Mouse (Mus musculus): ENCODE results near the gene Osbpl8. TPM values are rescaled to one million over a fixed set of nuclear protein-coding genes. Genes with fewer than 3 reads are reported as not detected.

The Osbpl8 gene
- total and polyA plus RNA-seq, 3 experiments, result 8.4 to 517 (median 69.9) TPM

DNA sequence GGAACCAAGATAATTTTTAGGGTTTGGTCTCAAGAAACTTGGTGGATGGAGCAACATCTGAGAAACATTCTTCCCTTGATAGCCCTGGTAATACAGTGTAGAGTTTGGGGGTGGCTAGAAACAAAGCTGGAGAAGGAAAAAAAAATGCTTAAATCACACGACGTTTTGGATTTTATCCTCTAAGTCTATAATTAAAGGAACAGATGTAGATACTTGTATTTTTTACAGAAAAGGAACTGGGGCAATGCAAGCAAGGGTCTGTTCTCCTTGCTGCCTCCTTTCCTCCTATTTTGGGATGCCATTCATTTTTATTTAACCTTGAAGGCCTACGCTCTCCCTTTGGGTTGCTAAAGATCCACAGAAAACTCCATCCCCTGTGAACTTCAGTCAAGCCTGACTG, 151.4 kb downstream of the Osbpl8 start:
- H3K27me3 ChIP-seq (ENCODE audit: insufficient read depth, low read length), result peaks cover 22% of the 10 kb centered on the region
- ATAC-seq (ENCODE audit: extremely low read depth, insufficient number of reproducible peaks, low FRiP score, poor library complexity, severe bottlenecking), result no peak

DNA sequence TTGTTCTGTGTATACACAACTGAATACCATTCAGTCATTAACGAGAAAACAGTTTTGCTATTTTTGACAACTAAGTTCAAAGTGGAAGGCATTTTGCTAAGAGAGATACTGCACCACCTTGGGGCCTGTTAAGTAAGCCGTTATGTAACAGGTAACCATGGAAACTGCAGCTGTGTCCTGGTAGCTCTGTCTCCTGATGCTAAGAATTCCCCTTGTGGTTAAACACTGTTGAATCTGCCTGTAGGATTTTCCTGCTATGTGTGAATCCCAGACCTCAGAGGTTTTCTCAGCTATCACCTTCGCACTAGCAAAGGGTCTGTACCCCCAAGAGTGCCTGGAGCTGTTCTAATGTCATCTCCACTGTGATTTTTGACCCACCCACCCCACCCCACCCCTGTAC, 153.5 kb downstream of the Osbpl8 start:
- no peak for TF ChIP-seq TAL1 (conservative IDR thresholded peaks at IDR 0.05; ENCODE audit: low read depth, low read length)
- no peak for TF ChIP-seq GATA2 (IDR thresholded peaks at IDR 0.05; ENCODE audit: borderline replicate concordance, low read depth, low read length)
- TF ChIP-seq POLR2AphosphoS5 (IDR thresholded peaks at IDR 0.05; ENCODE audit: insufficient replicate concordance, low read depth, low read length), result no peak
- no peak for TF ChIP-seq GATA1 (IDR thresholded peaks at IDR 0.05; ENCODE audit: borderline replicate concordance, low read length)
- TF ChIP-seq CTCF (IDR thresholded peaks at IDR 0.05; ENCODE audit: low read depth, low read length), result no peak
- ATAC-seq (ENCODE audit: extremely low read depth, insufficient number of reproducible peaks, low FRiP score, poor library complexity, severe bottlenecking), result no peak

More for the DNA sequence above, 151.4 kb downstream of the Osbpl8 start:
- TF ChIP-seq CTCF (IDR thresholded peaks at IDR 0.05; ENCODE audit: low read depth, low read length) (no peak), GATA1 (IDR thresholded peaks at IDR 0.05; ENCODE audit: borderline replicate concordance, low read length) (no peak), TAL1 (conservative IDR thresholded peaks at IDR 0.05; ENCODE audit: low read depth, low read length) (no peak), GATA2 (IDR thresholded peaks at IDR 0.05; ENCODE audit: borderline replicate concordance, low read depth, low read length) (no peak), POLR2AphosphoS5 (IDR thresholded peaks at IDR 0.05; ENCODE audit: insufficient replicate concordance, low read depth, low read length) (no peak)
- Histone ChIP-seq H3K36me3 (replicated peaks) (no peaks in the 10 kb centered on the region), H3K4me3 (ENCODE audit: low read depth, low read length) (no peak overlapping the region), H3K9me3 (replicated peaks) (peaks cover 3% of the 10 kb centered on the region; the same call in 1 of the 2 replicates), H3K4me1 (ENCODE audit: insufficient read depth, low read depth, low read length) (peaks cover 4% of the 10 kb centered on the region)
- DNase-seq (ENCODE audit: low spot score), result no peak

DNA sequence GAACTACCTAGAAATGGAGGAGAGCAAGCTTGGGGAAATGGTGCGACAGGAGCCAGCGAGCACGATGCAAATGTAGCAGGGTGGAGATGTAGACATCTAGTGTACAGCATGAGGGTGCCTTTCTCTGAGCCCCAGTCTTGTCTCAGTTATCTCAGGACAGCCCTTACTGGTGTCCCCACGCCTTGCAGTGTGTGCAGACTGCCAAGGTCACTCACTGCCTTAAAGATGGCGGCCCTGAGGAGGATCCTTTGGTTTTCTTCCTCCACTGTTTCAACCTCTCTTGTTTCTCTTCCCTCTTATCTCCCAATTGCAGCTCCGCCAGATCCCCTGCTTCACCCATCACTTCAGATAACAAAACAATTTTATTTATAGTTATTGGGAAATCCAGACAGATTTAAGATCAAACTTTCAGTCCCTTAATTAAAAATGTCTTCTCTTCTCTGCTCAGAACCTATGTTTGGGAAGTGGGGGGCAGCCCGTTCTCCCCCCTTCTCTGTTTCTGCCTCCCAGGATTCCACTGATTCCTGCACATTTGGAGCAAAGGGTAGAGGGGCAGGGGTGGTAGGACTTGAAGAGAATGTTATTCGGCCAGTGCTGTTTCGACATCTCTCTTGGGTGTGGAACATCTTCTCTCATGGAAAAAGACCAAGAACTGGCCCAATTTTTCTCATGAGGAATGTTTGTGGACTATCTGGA, 154.4 kb downstream of the Osbpl8 start:
- no peak overlapping the region for H3K4me3 ChIP-seq (ENCODE audit: low read depth, low read length)
- H3K9me3 ChIP-seq (replicated peaks), result peaks cover 3% of the 10 kb centered on the region; the same call in 1 of the 2 replicates
- H3K27me3 ChIP-seq (ENCODE audit: insufficient read depth, low read length), result peaks cover 12% of the 10 kb centered on the region
- DNase-seq (ENCODE audit: low spot score), result no peak
- no peaks in the 10 kb centered on the region for H3K36me3 ChIP-seq (replicated peaks)
- TF ChIP-seq POLR2AphosphoS5 (IDR thresholded peaks at IDR 0.05; ENCODE audit: insufficient replicate concordance, low read depth, low read length) (no peak), GATA2 (IDR thresholded peaks at IDR 0.05; ENCODE audit: borderline replicate concordance, low read depth, low read length) (no peak), GATA1 (IDR thresholded peaks at IDR 0.05; ENCODE audit: borderline replicate concordance, low read length) (no peak), TAL1 (conservative IDR thresholded peaks at IDR 0.05; ENCODE audit: low read depth, low read length) (no peak), CTCF (IDR thresholded peaks at IDR 0.05; ENCODE audit: low read depth, low read length) (no peak)
- ATAC-seq (ENCODE audit: extremely low read depth, insufficient number of reproducible peaks, low FRiP score, poor library complexity, severe bottlenecking), result no peak
- H3K4me1 ChIP-seq (ENCODE audit: insufficient read depth, low read depth, low read length), result peaks cover 4% of the 10 kb centered on the region

More for the DNA sequence above, 153.5 kb downstream of the Osbpl8 start:
- no peak for DNase-seq (ENCODE audit: low spot score)
- Histone ChIP-seq H3K36me3 (replicated peaks) (no peaks in the 10 kb centered on the region), H3K4me3 (ENCODE audit: low read depth, low read length) (no peak overlapping the region), H3K27me3 (ENCODE audit: insufficient read depth, low read length) (peaks cover 19% of the 10 kb centered on the region), H3K4me1 (ENCODE audit: insufficient read depth, low read depth, low read length) (peaks cover 4% of the 10 kb centered on the region), H3K9me3 (replicated peaks) (peaks cover 3% of the 10 kb centered on the region; the same call in 1 of the 2 replicates)

DNA sequence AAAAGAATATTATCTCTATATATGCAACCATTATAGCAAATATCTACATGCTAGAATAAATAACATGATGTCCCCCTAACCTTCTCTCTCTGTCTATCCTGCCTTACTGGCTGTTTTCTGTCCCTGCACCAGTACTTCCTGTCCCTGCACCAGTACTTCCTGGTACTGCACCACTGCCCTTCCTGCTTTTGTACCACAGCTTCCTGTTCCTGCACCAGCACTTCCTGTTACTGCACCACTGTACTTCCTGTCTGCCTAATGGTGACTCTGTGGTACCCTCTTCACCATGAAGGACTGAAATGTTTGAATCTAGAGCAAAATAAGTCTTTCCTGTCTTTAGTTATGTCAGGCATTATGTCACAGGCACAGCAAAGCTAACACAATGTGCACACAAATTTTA, 156.0 kb downstream of the Osbpl8 start:
- Histone ChIP-seq H3K4me3 (ENCODE audit: low read depth, low read length) (no peak overlapping the region), H3K4me1 (ENCODE audit: insufficient read depth, low read depth, low read length) (peaks cover 4% of the 10 kb centered on the region), H3K27me3 (ENCODE audit: insufficient read depth, low read length) (peaks cover 3% of the 10 kb centered on the region), H3K9me3 (replicated peaks) (peaks cover 3% of the 10 kb centered on the region; the same call in 1 of the 2 replicates), H3K36me3 (replicated peaks) (no peaks in the 10 kb centered on the region)
- DNase-seq (ENCODE audit: low spot score), result no peak
- ATAC-seq (ENCODE audit: extremely low read depth, insufficient number of reproducible peaks, low FRiP score, poor library complexity, severe bottlenecking), result peak; percentile 40; the same call in 1 of the 2 replicates
- TF ChIP-seq CTCF (IDR thresholded peaks at IDR 0.05; ENCODE audit: low read depth, low read length), result no peak
- no peak for TF ChIP-seq GATA1 (IDR thresholded peaks at IDR 0.05; ENCODE audit: borderline replicate concordance, low read length)
- no peak for TF ChIP-seq GATA2 (IDR thresholded peaks at IDR 0.05; ENCODE audit: borderline replicate concordance, low read depth, low read length)
- TF ChIP-seq TAL1 (conservative IDR thresholded peaks at IDR 0.05; ENCODE audit: low read depth, low read length), result no peak
- TF ChIP-seq POLR2AphosphoS5 (IDR thresholded peaks at IDR 0.05; ENCODE audit: insufficient replicate concordance, low read depth, low read length), result no peak

DNA sequence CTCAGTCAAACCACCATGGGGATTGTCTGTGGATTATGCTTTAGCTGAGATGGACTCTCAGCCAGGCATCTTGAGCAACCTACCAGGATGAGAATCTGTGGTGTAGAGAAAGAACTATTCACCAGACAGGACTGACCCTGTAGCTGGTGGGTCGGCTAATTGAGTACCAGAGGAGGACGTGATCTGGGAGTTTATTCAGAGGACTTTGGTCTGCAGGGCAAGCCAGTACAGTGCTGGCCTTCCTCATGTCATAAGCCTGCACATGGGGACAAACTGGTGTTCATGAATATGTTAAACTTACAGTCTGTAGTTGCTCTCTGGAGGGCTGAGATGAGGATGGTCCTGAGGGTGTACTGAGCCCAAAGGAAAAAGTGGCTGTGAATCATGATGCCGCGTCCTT, 163.4 kb downstream of the Osbpl8 start:
- Histone ChIP-seq H3K36me3 (replicated peaks) (no peaks in the 10 kb centered on the region), H3K27me3 (ENCODE audit: insufficient read depth, low read length) (peaks cover 3% of the 10 kb centered on the region; the same call in 1 of the 2 replicates), H3K9me3 (replicated peaks) (no peaks in the 10 kb centered on the region), H3K4me1 (ENCODE audit: insufficient read depth, low read depth, low read length) (no peaks in the 10 kb centered on the region), H3K4me3 (ENCODE audit: low read depth, low read length) (no peak overlapping the region)
- DNase-seq (ENCODE audit: low spot score) (no peak), ATAC-seq (ENCODE audit: extremely low read depth, insufficient number of reproducible peaks, low FRiP score, poor library complexity, severe bottlenecking) (no peak)
- no peak for TF ChIP-seq POLR2AphosphoS5 (IDR thresholded peaks at IDR 0.05; ENCODE audit: insufficient replicate concordance, low read depth, low read length)
- no peak for TF ChIP-seq CTCF (IDR thresholded peaks at IDR 0.05; ENCODE audit: low read depth, low read length)
- TF ChIP-seq GATA1 (IDR thresholded peaks at IDR 0.05; ENCODE audit: borderline replicate concordance, low read length), result no peak
- TF ChIP-seq GATA2 (IDR thresholded peaks at IDR 0.05; ENCODE audit: borderline replicate concordance, low read depth, low read length), result no peak
- no peak for TF ChIP-seq TAL1 (conservative IDR thresholded peaks at IDR 0.05; ENCODE audit: low read depth, low read length)

DNA sequence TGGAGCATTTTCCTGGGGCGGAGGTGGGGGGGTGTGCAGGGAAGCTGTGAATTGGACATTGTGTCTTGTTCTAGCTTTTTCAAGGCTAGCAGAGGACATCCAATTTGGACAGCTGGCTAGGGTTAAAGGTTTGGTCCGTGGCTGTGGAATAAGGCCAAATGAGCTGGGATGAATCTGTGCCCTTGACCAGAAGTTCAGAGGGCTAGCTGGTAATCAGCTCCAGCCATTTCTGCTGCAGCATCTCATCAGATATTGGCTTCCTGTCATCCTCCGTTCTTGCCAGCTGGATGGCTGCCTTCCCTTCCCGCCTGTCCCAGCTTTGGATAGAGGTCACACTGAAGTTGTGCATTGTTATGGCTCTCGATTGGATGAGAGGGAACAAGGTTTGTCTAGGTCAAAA, 164.8 kb downstream of the Osbpl8 start:
- Histone ChIP-seq H3K4me1 (ENCODE audit: insufficient read depth, low read depth, low read length) (no peaks in the 10 kb centered on the region), H3K4me3 (ENCODE audit: low read depth, low read length) (no peak overlapping the region), H3K9me3 (replicated peaks) (no peaks in the 10 kb centered on the region), H3K36me3 (replicated peaks) (no peaks in the 10 kb centered on the region), H3K27me3 (ENCODE audit: insufficient read depth, low read length) (peaks cover 4% of the 10 kb centered on the region; the same call in 1 of the 2 replicates)
- ATAC-seq (ENCODE audit: extremely low read depth, insufficient number of reproducible peaks, low FRiP score, poor library complexity, severe bottlenecking), result no peak
- TF ChIP-seq CTCF (IDR thresholded peaks at IDR 0.05; ENCODE audit: low read depth, low read length), result no peak
- no peak for TF ChIP-seq GATA1 (IDR thresholded peaks at IDR 0.05; ENCODE audit: borderline replicate concordance, low read length)
- no peak for TF ChIP-seq POLR2AphosphoS5 (IDR thresholded peaks at IDR 0.05; ENCODE audit: insufficient replicate concordance, low read depth, low read length)
- TF ChIP-seq TAL1 (conservative IDR thresholded peaks at IDR 0.05; ENCODE audit: low read depth, low read length), result no peak
- no peak for TF ChIP-seq GATA2 (IDR thresholded peaks at IDR 0.05; ENCODE audit: borderline replicate concordance, low read depth, low read length)
- no peak for DNase-seq (ENCODE audit: low spot score)

Data from G1E (cell line).